Mouse (Mus musculus) hindbrain, embryonic 11.5 days (tissue): ENCODE data around the gene Ly6g6c. TPM values are rescaled to one million over a fixed set of nuclear protein-coding genes. Genes with fewer than 3 reads are reported as not detected.

ENCODE experiments used
- ATAC-seq: fragments of 200-750 bp; cut with Nextera tagmentation; 2 replicates; pipeline ENCODE4 v1.8.0; 2017; ENCODE audit warnings: mild to moderate bottlenecking, moderate TSS enrichment, moderate library complexity; ENCODE audit not compliant: low FRiP score
- DNase-seq: peaks from one replicate; pipeline ENCODE4 v3.0.0-alpha.2; 2015; ENCODE audit warnings: low spot score
- H3K27ac ChIP-seq: fragments of 300-500 bp; sonication (generic); 2 replicates; pipeline ENCODE4 v1.5.1; 2014; ENCODE audit warnings: mild to moderate bottlenecking, low read depth, low read length
- H3K27me3 ChIP-seq: fragments of 300-500 bp; sonication (generic); 2 replicates; pipeline ENCODE4 v1.6.1; 2014; ENCODE audit warnings: mild to moderate bottlenecking, low read length, moderate library complexity, mixed read lengths; ENCODE audit not compliant: control insufficient read depth, insufficient read depth
- H3K36me3 ChIP-seq: fragments of 300-500 bp; sonication (generic); 2 replicates; pipeline ENCODE4 v1.6.1; 2014; ENCODE audit warnings: mild to moderate bottlenecking, low read length, moderate library complexity, mixed read lengths; ENCODE audit not compliant: control insufficient read depth, insufficient read depth
- H3K4me1 ChIP-seq: fragments of 300-500 bp; sonication (generic); replicated peaks from 2 replicates; pipeline ENCODE4 v1.6.1; 2014; ENCODE audit warnings: low read length, mixed read lengths; ENCODE audit not compliant: control insufficient read depth, insufficient read depth
- H3K4me2 ChIP-seq: fragments of 300-500 bp; sonication (generic); replicated peaks from 2 replicates; pipeline ENCODE4 v1.6.1; 2014; ENCODE audit warnings: mild to moderate bottlenecking, low read depth, low read length
- H3K4me3 ChIP-seq: fragments of 300-500 bp; sonication (generic); 2 replicates; pipeline ENCODE4 v1.5.1; 2014; ENCODE audit warnings: low read depth, low read length
- H3K9ac ChIP-seq: fragments of 300-500 bp; sonication (generic); 2 replicates; pipeline ENCODE4 v1.6.1; 2014; ENCODE audit warnings: low read depth, low read length
- H3K9me3 ChIP-seq: fragments of 300-500 bp; sonication (generic); 2 replicates; pipeline ENCODE4 v1.6.1; 2016; ENCODE audit warnings: low read length; ENCODE audit not compliant: control insufficient read depth
- WGBS: fragments of 180-500 bp; shearing (Covaris S2); extraction: QIAGEN DNeasy Blood & Tissue Kit; methylation state at CpG from one replicate; pipeline ENCODE4 v1.1.7; 2014; 5-methylcytosine and 5-hydroxymethylcytosine counted together
- polyA plus RNA-seq: library from polyadenylated mRNA; unstranded; fragments of >200 nt; fragmentation: Nextera tagmentation; extraction: Ambion mirVana; gene quantifications from 2 replicates; pipeline ENCODE4 v1.2.1, GENCODE M21; 2014

Gene Ly6g6c
- polyA plus RNA-seq, 1 experiment from 2014 or later = 0.19 TPM

DNA sequence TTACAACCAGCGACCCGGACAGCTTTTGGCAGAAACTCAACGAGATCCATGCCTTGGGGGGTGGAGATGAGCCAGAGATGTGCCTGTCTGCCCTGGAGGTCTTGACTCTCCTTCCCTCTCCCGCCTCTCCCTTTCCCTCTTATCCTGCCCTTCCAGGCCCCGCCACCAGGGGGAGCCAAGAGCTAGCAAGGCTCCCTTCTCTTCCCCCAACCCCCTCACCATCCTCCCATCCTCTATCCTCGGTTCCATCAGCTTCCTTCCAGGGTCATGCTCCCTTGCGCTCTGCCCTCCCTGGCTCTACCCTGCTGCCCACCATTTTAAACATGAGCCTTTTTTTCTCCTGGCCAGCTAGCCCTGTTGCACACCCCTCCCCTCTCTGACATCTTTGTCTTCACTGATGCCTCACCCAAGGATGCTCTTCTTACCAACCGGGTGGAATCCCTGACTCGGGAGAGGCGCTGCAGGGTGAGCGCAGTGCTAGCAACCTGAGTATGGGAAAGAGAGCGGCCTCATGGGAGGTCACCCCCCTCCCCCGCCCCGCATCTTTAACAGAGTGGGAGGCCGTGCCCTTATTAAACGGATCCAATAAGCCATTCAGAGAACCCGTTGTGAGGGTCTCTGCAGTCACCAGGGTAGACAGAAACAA is 43.9 kb upstream of the Ly6g6c start:
- Histone ChIP-seq H3K27me3 (no peaks in the 10 kb centered on the region), H3K4me3 (no peak overlapping the region), H3K27ac (no peak overlapping the region), H3K9ac (peak overlapping the region; percentile 40; the same call in 1 of the 2 replicates), H3K4me1 (peaks cover 4% of the 10 kb centered on the region), H3K9me3 (no peaks in the 10 kb centered on the region), H3K4me2 (0 out of 2 replicates have a peak overlapping the region, but pooled peaks have one; percentile 24), H3K36me3 (0 out of 2 replicates have a peak, but pooled peaks cover under 1% of the 10 kb centered on the region)
- DNase-seq (peak; percentile 96), ATAC-seq (peak; percentile 83)
- WGBS = 5% methylated on average over 17 of the region's 17 CpGs

- H3K4me1 ChIP-seq = peaks cover 4% of the 10 kb centered on the region
- WGBS = 66% methylated on average over 6 of the region's 6 CpGs
- no peak overlapping the region for H3K4me2 ChIP-seq
- H3K9me3 ChIP-seq = no peaks in the 10 kb centered on the region
- no peak overlapping the region for H3K4me3 ChIP-seq
- no peak for ATAC-seq
- H3K27ac ChIP-seq = no peak overlapping the region
- peak overlapping the region; percentile 40; the same call in 1 of the 2 replicates for H3K9ac ChIP-seq
- peak; percentile 21 for DNase-seq
- no peaks in the 10 kb centered on the region for H3K27me3 ChIP-seq
- no peaks in the 10 kb centered on the region for H3K36me3 ChIP-seq
These were observed 43.2 kb upstream of the Ly6g6c start for GRCm38 (mm10) chr17:35021842-35022477.

DNA sequence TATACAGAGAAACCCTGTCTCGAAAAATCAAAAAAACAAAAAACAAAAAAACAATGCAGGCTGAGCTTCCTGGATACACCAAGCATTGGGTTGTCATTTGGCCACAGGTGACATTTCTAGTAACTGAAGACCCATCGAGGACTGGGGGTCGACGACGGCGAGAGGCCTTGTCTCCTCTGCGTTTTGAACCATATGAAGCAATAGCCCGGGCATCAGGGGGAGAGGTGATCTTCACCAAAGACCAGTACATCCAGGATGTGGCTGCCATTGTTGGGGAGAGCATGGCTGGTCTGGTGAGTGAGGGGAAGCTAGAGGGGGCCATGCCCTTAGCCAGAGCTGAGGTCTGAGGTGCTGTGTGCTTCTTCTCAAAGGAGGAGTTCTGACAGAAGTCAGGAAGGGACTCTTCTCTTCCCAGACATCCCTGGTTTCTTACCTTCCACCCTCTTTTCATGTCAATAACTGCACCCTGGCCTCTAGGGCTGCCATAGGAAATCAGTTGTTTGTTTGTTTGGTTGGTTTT is 42.6 kb upstream of the Ly6g6c start:
- no peaks in the 10 kb centered on the region for H3K36me3 ChIP-seq
- no peaks in the 10 kb centered on the region for H3K9me3 ChIP-seq
- no peak overlapping the region for H3K9ac ChIP-seq
- no peaks in the 10 kb centered on the region for H3K27me3 ChIP-seq
- H3K4me1 ChIP-seq = peaks cover 6% of the 10 kb centered on the region
- no peak overlapping the region for H3K4me2 ChIP-seq
- 93% methylated on average over 8 of the region's 8 CpGs for WGBS
- H3K27ac ChIP-seq = no peak overlapping the region
- ATAC-seq (no peak), DNase-seq (no peak)
- no peak overlapping the region for H3K4me3 ChIP-seq

DNA sequence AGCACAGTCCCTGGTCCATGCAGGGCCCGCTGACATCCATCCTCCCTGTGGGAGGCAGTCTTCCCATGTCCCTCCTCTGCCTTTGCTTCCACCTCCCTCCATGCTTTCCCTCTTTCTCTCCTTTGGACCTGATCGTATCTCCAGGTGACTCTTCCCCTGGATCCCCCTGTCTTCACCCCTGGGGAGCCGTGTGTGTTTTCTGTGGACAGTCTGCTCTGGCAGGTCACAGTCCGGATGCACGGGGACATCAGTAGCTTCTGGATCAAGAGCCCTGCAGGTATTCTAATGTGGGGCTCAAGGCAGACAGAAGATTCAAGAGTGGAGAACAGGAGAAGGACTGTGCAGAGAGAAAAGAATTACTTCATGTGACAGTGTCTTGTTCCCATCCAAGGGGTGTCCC is 42.0 kb upstream of the Ly6g6c start:
- DNase-seq (no peak), ATAC-seq (no peak)
- no peak overlapping the region for H3K4me2 ChIP-seq
- no peak overlapping the region for H3K27ac ChIP-seq
- no peak overlapping the region for H3K9ac ChIP-seq
- H3K4me3 ChIP-seq = no peak overlapping the region
- 85% methylated on average over 5 of the region's 5 CpGs for WGBS
- no peaks in the 10 kb centered on the region for H3K27me3 ChIP-seq
- H3K36me3 ChIP-seq = no peaks in the 10 kb centered on the region
- no peaks in the 10 kb centered on the region for H3K9me3 ChIP-seq
- H3K4me1 ChIP-seq = peaks cover 6% of the 10 kb centered on the region

GRCm38 (mm10) chr17:35023756-35024155 is 41.4 kb upstream of the Ly6g6c start:
- Histone ChIP-seq H3K4me1 (peaks cover 6% of the 10 kb centered on the region), H3K27ac (no peak overlapping the region), H3K27me3 (no peaks in the 10 kb centered on the region), H3K4me3 (no peak overlapping the region), H3K9ac (no peak overlapping the region), H3K36me3 (no peaks in the 10 kb centered on the region), H3K4me2 (no peak overlapping the region), H3K9me3 (no peaks in the 10 kb centered on the region)
- WGBS = 79% methylated on average over 4 of the region's 4 CpGs
- ATAC-seq (no peak), DNase-seq (no peak)

DNA sequence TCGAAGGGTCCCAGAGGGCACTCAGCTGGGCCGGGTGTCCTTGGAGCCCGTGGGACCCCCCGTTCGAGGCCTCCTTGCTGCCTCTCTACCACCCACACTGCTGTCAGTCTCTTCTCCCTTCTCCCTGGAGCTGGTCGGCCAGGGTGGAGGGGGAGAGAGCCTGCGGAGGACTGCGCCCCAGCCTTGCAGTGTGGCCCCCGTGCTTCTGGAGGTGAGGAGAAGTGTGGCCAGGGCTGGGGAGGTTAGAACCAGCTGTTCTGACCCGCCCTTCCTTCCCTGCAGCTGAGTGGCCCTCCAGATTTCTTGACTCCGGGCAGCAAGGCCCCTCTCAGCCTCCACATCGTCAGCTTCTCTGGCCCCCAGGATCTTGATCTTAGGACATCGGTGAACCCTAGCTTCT is 40.9 kb upstream of the Ly6g6c start:
- Histone ChIP-seq H3K27ac (no peak overlapping the region), H3K4me2 (no peak overlapping the region), H3K9me3 (no peaks in the 10 kb centered on the region), H3K27me3 (no peaks in the 10 kb centered on the region), H3K9ac (no peak overlapping the region), H3K4me1 (peaks cover 6% of the 10 kb centered on the region), H3K36me3 (no peaks in the 10 kb centered on the region), H3K4me3 (no peak overlapping the region)
- DNase-seq = no peak
- no peak for ATAC-seq
- WGBS = 81% methylated on average over 13 of the region's 13 CpGs

DNA sequence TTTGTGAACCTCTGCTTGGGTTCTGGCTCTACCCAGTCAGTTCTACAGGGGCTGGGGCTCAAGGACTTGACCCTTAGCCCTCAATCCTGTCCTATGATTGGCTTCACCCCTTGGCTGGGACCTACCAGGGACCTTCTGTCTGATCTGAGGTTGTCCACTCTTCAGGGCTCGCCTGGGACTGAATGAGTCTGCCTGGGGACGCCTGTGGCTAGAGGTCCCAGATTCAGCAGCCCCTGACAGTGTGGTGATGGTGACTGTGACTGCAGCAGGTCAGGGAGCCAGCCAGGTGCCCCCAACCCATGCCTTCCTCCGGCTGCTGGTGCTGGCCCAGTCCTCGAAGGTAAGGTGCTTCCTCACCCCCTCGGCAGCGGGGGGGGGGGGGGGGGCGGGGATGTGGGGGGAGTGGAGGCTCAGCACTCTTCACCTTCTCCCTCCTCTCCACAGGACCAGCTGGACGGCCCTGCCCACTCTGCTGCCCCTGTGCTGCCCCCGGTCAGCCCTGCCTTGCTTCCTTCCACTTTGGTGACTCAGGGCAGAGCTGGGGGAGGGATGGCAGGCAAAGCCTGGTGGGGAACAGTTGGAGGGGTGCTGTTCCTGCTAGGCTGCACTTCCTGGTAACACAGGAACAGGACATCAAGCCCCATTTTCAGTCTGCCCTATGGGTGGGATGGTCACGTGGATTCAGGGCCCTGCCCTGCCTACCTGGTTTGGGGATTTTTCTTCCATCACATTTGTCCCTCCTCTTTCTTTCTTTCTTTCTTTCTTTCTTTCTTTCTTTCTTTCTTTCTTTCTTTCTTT is 40.3 kb upstream of the Ly6g6c start:
- 56% methylated on average over 10 of the region's 10 CpGs for WGBS

GRCm38 (mm10) chr17:35026206-35026605 is 39.0 kb upstream of the Ly6g6c start:
- no peak for DNase-seq
- WGBS = 93% methylated on average over 5 of the region's 5 CpGs
- H3K36me3 ChIP-seq = no peaks in the 10 kb centered on the region
- no peaks in the 10 kb centered on the region for H3K9me3 ChIP-seq
- H3K27ac ChIP-seq = no peak overlapping the region
- ATAC-seq = no peak
- H3K9ac ChIP-seq = 0 out of 2 replicates have a peak overlapping the region, but pooled peaks have one; percentile 15
- H3K4me1 ChIP-seq = peaks cover 14% of the 10 kb centered on the region
- H3K27me3 ChIP-seq = no peaks in the 10 kb centered on the region
- H3K4me2 ChIP-seq = no peak overlapping the region
- H3K4me3 ChIP-seq = no peak overlapping the region

More for the DNA sequence above, 40.3 kb upstream of the Ly6g6c start:
- Histone ChIP-seq H3K9ac (no peak overlapping the region), H3K4me1 (peaks cover 10% of the 10 kb centered on the region), H3K36me3 (no peaks in the 10 kb centered on the region), H3K4me2 (no peak overlapping the region), H3K4me3 (no peak overlapping the region), H3K9me3 (no peaks in the 10 kb centered on the region), H3K27ac (no peak overlapping the region), H3K27me3 (no peaks in the 10 kb centered on the region)
- DNase-seq (no peak), ATAC-seq (no peak)
